Mouse (Mus musculus) liver, embryonic 14.5 days (tissue): Measurements from ENCODE around the gene Accsl.

Experiments
- CTCF ChIP-seq: IDR thresholded peaks from 2 replicates; pipeline ENCODE4 v1.5.1; 2016; ENCODE audit warnings: antibody characterized with exemption, low read depth, control low read depth
- EP300 ChIP-seq: IDR thresholded peaks from 2 replicates; pipeline ENCODE4 v1.6.1; 2016; ENCODE audit warnings: antibody characterized with exemption, low read depth

- TF ChIP-seq CTCF (no peak), EP300 (no peak)
Observed at GRCm38 (mm10) chr2:93913552-93913951, 44.6 kb upstream of the Accsl start.
